Mouse (Mus musculus): ENCODE data around the gene Scarb1.

The Scarb1 gene

DNA sequence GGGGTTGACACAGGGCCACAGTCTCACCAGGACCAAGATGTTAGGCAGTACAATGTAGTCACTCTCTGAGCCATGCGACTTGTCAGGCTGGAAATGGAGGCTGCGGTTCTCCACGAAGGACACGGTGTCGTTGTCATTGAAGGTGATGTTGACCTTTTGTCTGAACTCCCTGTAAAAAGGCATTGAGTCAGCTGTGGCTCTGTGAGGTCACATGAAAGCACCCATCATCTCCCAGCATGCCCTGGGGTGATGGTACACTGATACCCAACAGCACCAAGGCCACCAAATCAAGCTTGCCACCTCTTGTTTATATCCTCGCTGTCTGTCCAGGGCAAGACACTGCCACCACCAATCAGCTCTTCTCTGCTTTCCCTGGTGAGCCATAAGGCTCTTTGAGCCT, 37.8 kb downstream of the Scarb1 start:
- DNase-seq, result no peak

DNA sequence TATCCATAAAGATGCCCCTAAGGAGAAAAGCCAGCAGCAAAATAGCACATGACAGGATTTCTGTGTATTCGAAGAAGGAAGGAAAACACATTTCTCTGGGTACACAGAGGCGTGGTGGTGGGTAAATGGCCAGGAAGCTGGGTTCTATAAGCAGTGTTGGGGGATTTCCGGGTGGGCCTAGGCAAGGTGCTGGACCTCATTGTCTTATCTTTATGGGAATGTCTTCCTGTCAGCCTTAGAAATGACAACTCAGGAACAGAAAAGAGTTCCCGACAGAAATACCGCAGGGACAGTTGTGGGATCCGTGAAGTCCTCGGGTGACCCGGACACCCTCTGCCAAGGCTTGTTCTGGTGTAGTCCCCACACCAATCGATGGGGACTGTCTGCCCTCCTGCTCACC, 42.7 kb downstream of the Scarb1 start:
- DNase-seq, result no peak

DNA sequence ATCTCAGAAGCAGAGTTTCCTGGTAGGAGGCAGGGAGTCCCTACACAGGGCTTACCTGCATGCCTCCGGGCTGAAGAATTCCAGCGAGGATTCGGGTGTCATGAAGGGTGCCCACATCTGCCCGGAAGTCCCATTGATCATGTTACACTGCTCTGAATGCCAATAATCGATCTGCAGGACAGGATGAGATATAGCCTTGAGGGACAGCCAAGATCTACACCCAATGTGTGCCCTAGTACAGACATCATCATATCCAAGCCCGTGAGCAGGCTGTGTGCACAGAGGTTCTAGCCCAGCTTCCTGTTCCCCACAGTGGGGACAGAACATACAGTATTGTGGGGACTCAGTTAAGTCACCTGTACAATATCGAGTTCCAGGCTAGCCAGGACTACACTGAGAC, 43.7 kb downstream of the Scarb1 start:
- no peak for DNase-seq

DNA sequence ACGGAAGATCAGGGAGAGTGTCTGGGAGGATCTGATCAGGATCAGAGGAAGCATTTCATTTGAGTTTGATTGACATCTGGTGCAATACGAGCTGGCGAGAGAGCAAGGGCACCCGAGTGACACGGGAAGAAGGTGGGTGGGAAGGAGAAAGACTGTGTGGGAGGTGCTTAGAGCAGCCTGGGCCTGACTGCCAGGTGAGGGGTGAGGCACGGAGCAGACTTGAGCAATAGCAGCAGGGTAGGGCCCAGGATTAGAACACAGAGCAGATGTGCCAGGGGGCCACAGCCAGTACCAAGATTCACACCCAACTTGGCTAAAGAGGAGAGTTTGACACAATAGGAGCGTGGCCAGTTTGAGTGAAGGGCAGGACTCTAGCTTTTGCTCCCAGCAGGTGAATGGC, 47.9 kb downstream of the Scarb1 start:
- no peak for DNase-seq

DNA sequence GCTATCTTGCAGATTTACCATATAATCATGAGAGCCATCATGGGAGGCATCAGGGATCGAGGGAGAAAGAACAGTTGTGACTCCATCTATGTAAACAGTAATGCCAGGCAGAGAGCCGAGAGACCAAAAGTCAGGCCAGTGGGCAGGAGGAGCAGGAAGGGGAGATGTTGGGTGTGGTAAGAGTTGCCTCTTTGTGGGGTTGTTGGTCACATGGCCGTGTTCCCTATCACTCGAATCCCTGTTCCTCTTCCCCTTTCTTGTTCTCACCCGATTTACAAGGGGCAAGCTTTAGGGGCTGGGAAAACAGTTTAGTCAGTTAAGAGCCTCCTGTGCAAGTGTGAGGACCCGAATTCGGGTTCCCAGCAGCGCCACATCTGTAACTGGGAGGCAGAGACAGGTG, 49.0 kb downstream of the Scarb1 start:
- no peak for DNase-seq

DNA sequence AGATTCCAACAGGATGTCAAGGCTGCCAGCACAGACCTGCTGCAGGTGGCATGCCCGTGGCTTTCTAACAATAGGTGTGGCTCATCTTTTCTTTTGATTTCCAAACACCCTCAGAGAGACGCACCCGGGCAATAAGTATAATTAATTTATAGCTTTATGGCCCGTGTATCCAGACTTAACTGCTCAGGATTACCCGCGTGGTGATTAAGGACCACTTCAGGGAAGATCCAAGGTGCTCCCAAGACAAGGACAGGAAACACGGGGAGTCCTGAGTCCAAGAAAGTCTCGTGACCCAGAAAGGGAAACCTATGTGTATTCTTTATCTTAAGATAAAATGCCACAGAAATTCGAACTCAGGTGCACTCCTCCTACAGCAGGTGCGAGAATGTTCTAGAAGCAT, 49.5 kb downstream of the Scarb1 start:
- no peak for DNase-seq

DNA sequence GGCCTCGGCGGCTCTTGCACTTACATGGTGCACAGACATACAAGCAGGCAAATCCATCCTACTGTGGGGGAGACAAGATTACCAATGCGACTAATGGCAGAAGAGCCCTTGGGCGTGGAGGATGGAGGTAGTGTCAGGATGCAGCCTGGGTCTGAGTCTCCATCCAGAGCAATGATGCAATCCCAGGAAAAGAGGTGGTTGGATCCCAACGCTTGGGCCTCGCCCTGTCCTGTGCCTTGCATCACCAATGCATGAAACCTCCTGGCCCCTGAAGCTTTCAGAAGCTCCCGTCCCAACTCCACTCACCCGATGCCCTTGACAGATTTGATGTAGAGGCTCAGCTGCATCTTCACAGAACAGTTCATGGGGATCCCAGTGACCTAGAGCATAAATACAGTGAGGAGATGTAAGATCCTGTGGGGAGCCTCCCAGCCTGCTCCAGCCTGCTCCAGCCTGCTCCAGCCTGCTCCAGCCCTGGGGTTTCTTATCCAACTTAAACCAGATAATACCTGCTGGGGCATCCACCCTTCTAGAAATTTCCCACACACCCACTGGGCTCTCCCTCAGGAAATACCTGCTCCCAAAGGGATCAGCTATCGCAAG, 53.7 kb downstream of the Scarb1 start:
- no peak for DNase-seq

DNA sequence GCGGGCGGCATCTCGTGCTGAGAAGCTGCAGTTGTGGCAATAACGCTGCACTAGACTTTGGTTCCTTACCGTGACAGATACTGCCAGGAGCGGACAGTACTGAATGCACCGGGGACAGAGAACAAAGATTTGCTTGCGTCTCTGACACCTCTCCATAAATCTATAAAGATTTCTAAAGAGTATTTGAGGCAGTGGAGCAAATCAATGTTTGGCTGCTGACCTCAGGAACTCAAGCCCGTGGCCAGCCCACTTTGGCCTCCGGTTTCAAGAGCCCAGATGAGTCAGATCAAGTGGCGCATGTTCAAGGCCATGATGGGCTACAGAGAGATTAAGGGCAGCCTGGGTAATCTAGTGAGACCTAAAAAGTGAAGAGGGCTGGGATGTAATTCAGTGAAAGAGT, 54.8 kb downstream of the Scarb1 start:
- no peak for DNase-seq

DNA sequence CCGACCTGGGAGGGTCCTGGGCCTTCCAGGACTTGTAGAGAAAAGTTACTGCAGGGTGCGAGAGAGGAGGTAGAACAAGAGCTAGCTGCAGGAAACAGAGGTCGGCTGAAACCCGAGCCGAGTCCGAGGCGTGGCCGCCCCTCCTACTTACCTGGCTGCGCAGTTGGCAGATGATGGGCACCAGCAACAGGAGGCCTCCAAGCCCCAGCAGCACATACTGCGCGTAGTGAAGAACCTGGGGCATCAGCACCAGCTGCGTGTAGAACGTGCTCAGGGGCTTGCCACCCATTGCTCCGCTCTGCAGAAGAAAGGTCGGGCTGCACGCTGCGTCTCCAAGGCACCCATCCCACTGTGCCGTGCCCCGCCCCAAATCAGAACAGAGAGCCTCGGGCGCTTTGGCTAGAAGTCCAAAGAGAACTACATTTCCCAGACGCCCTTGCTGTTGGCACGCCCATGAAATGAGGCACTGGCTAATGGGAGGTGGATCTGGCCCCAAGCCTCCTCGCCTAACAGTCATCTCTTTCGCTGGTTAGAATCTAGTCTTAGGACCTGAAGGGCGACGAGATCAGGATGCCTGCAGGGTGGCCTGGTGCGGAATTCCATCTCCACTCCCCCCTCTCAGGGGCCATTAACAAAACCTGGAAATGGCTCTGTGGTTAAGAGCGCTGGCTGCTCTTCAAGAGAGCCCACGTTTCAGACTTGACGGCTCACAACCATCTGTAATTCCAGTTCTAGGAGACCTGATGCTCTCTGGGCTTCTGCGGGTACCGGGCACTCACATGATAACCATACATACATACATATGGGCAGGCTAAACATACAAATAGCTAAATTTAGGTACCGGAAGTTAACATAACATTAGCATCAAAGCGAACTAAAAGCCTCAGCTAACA, 56.9 kb downstream of the Scarb1 start:
- DNase-seq, result no peak

DNA sequence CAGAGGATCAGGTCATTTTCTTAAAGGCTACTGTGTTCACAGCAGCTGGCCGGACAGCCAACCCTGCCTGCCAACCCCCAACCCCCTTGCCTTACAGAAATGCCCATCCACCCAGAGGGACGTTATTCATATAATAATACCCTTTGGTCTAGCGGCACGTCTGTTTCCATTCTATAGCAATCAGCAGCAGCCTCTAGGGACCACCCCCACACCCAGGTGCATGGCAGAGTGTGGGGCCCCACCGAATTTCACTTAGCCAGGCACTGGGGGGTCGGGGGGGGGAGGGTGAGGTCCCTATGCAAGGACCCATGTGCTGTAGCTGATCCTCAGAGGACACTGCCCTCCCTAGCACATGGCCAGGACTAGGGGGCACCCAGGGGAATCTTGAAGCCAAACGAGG, 61.7 kb downstream of the Scarb1 start:
- no peak for DNase-seq

DNA sequence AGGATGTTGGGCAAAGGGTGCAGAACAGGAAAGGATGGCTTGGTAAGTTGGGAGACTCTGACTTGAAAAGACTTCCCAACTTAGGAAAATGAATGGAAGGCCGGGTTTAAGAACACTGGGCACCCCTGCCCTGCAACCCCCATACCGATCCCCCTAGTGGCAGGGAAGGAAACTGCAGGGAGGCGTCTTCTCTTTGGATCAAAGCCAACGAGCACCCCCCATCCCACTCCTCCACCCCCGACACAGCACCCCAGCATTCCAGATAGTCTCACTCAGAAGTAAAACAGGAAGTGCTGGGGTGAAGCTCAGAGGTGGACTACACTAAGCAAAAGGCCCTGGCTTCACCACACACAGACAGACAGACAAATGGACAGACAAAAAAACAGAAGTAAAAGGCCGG, 62.6 kb downstream of the Scarb1 start:
- DNase-seq, result no peak

DNA sequence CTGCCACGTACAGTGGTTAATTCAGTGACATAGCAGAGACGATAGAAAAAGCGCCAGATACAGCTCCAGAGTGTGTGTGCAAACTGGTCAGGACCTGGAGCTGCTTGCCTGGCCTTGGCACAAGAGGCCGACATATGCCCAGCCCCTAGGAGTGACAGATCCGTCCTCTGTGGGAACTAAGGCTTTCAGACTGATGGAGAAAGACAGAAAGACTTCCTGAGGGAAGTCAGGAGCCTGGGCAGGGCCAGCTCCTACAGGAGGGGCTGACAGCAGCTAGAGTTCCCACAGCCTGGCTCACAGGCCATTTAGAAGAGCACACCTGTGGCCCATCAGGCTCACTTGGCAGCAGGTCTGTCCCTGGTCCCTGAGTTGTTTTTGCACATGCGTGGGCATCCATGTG, 63.6 kb downstream of the Scarb1 start:
- no peak for DNase-seq

DNA sequence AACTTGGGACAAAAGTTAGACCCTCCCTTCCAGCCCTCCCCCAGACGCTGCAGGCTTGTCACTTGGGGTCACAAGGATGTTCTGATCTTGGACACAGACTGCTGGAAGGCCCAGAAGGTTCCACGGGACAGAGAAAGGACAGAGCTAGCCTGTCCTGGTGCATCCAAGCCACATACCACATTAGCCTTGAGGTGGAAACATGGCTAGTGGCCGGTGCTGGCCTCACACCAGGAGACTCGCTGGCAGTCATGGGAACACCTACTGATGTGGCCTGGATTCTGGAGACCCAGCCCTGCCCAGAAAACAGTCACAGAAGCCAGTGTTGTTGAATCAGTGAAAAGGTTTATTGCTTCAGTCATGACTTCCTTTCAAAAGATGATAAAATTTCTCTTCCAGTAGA, 64.1 kb downstream of the Scarb1 start:
- no peak for DNase-seq

DNA sequence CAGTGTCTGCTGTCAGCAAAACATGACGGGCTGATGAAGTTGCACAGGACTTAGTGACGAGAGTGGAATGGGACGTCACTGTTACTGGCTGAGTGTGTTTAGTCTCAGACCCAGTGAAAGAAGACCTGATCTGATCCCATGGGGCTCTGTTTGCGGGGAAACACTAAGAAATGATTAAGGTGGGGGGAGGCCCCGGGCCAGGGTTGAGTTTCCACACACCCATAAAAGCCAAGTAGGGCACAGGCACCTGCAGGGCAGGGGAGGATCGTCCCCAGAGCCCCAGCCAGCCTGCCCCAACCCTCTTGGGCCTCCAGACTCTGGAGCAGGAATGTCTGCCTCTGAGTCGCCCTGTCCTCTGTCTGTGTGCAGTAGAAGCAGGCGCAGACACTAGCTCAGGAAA, 65.6 kb downstream of the Scarb1 start:
- DNase-seq, result no peak

DNA sequence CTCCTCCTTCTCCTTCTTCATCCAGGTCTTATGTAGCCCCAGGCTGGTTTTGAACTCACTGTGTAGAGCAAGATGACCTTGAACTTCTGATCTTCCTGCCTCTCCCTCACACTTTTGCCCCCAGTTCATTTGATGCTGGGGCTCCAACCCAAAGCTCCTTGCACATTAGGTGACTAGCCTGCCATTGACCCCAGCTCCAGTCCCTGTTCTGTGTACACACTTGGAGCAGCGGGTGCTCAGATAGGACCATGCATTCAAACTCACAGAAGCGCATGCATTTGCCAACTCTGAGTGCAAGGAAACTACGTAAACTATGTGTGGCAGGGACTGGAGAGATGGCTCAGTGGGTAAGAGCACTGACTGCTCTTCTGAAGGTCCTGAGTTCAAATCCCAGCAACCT, 66.1 kb downstream of the Scarb1 start:
- DNase-seq, result no peak

DNA sequence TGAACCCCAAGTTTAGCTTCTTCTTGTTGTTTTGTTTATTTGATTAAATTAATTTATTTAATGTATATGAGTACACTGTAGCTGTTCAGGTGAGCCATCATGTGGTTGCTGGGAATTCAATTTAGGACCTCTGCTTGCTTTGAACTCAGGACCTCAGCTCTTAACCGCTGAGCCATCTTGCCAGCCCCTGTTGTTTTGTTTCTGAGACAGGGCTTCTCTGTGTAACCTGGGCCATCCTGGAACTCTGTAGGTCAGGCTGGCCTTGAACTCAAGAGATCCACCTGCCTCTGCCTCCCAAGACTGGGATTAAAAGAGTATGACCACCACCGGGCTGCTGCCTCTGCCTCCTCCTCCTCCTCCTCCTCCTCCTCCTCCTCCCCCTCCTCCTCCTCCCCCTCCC, 66.7 kb downstream of the Scarb1 start:
- no peak for DNase-seq

DNA sequence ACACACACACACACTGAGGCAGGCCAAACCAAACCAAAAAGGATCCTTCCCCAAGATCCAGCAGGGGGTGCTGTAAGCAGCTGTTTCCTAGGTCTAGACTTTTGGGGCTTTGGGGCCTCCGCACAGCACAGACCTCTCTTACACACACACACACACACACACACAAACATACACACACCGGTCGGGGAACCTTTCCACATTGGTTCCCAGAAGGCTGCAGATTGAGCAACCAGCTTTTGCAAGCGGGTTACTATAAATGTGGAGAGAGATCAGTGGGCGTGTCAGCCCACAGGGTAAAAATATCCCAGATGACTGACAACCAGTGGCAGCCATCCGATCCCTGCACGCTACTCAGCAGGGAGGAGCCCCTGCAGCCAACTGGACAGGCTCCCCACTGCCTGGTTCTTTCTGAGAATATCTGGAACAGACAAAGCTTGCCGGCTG, 67.2 kb downstream of the Scarb1 start:
- peak; percentile 93 for DNase-seq

DNA sequence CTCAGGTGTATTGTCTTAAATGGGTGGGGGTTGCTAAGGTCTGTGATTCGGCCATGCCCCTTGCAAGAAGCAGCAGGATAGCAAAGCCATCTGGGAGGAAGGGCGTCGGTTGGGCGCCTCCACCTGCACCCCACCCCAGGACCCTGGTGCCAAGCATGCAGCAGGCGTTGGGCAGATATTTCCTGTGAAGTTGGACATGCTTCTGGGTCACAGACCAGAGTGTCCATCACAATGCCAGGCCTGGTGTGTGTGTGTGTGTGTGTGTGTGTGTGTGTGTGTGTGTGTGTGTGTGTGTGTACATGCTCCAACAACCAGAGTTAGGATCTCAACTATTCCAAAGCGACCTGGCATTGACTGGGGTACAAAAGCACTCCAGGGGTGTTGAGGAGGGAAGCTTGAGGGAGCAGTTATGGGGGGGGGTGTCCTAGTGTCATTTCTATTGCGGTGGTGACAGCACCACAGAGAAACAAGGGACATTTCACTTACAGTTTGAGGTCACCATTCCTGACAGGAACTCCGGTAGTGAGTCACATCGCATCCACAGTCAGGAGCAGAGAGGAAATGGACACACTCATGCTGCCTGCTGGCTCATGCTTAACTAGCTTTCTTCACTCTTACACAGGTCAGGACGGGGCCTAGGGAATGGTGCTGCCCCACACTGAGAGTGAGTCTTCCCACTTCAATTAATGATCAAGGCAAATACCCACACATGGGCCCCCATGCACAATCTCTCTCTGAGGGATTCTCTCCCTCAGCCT, 68.5 kb downstream of the Scarb1 start:
- no peak for DNase-seq

DNA sequence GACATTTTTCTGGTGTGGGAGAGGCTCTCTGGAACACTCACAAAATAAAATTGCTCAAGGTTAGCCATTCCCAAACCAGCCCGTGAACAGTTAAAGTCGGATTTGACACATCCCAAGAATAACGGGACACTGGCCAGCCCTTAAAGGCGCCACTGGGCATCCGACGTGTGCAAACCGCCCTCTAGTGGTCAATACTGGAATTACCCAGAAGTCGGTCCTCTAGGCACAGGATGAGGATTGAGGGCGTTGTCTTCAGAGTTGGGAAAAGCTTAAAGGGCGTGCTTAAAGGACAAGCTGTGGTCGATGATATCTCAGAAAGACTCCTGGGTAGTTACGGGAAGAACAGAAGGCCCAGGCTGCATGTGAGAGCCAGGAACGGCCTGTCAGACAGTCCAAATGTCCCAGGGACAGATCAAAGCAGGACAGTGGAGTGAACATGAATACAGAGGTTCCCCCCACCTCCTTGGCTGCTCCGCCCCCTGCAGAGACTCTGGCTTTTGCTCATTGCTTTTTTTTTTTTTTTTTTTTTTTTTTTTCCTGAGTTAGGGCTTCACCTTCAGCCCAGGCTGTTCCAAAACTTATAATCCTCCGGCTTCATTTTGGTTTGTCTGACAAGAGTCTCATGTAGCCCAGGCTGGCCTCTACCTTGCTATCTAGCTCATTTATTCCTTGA, 69.2 kb downstream of the Scarb1 start:
- peak; percentile 78 for DNase-seq

DNA sequence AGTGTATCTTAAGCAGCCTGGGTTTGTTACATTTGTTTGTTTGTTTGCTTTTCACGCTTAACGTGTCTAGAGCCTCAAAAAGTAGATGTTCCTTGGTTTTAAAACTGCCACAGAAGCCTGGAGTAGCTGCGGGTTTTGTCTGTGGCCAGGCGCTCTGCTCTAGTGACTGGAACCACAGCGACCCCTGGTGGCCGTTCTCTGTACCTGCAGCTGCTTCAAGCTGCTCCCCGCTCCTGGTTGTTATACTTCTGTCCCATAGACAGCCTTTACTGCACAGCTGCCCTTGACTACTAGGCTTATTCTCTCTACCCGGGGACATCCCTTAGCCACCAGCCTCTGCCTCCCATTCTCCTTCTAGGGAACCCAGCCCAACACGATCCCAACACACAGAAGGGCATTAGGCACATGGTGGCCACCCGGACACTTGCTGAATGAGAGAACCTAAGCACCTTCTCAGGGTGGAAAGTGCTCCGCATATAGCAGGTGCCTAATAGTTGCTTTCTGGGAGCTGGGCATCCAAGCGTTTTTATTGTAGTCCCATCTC, 70.2 kb downstream of the Scarb1 start:
- DNase-seq, result peak; percentile 73

DNA sequence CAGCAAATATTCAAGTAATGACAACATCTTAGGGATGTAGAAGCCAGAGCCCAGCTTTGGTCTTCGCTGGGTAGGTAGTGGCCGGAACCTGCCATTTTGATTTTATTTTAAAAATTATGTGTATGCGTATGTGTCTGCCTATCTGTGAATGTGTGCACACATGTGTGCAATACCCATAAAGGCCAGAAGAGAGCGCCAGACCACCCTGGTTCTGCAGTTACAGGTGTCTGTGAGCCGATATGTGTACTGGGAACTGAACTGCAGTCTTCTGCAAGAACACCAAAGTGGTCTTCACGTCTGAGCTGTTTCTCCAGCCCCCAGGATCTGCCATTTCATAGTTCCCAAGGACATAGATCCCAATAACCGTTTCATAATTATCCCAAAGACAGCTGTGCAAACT, 71.1 kb downstream of the Scarb1 start:
- no peak for DNase-seq

DNA sequence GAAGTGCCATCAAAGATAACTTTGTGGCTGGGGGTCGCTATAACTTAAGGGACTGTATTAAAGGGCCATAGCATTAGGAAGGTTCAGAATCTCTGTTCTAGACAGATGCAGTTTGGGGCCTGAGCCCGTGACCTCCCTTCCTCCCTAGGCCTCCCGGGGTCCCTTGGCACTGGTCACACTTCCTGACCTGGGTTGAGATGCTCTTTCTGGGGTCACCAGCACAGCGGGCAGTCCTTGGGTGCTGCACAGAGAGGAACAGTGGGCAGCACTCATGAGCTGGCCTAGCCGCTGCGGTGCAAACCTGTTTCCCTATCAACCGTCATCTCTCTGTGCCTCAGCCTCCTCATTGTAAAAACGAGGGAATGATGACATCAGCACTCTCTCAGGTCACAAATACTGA, 71.5 kb downstream of the Scarb1 start:
- no peak for DNase-seq
